Mouse (Mus musculus) embryonic facial prominence, embryonic 14.5 days (tissue): ENCODE data around the gene Cc2d1b. TPM values are rescaled to one million over a fixed set of nuclear protein-coding genes. Genes with fewer than 3 reads are reported as not detected.

ENCODE experiments used
- ATAC-seq: fragments of 200-750 bp; cut with Nextera tagmentation; 2 replicates; pipeline ENCODE4 v1.8.0; 2017; ENCODE audit warnings: low read depth, moderate number of reproducible peaks, moderate TSS enrichment
- DNase-seq: peaks from one replicate; pipeline ENCODE4 v3.0.0-alpha.2; 2015; ENCODE audit warnings: low spot score
- H3K27ac ChIP-seq: fragments of 300-500 bp; sonication (generic); replicated peaks from 2 replicates; pipeline ENCODE4 v1.5.1; 2014; ENCODE audit warnings: low read depth, mild to moderate bottlenecking, low read length, moderate library complexity
- H3K27me3 ChIP-seq: fragments of 300-500 bp; sonication (generic); replicated peaks from 2 replicates; pipeline ENCODE4 v1.6.1; 2014; ENCODE audit warnings: low read length; ENCODE audit not compliant: control insufficient read depth, insufficient read depth
- H3K36me3 ChIP-seq: fragments of 300-500 bp; sonication (generic); 2 replicates; pipeline ENCODE4 v1.6.1; 2014; ENCODE audit warnings: low read length, mixed read lengths; ENCODE audit not compliant: control insufficient read depth, insufficient read depth
- H3K4me1 ChIP-seq: fragments of 300-500 bp; sonication (generic); 2 replicates; pipeline ENCODE4 v1.6.1; 2014; ENCODE audit warnings: antibody characterized with exemption, low read length; ENCODE audit not compliant: control insufficient read depth, insufficient read depth
- H3K4me2 ChIP-seq: fragments of 300-500 bp; sonication (generic); 2 replicates; pipeline ENCODE4 v1.6.1; 2014; ENCODE audit warnings: low read depth, mild to moderate bottlenecking, low read length, moderate library complexity, mixed read lengths
- H3K4me3 ChIP-seq: fragments of 300-500 bp; sonication (generic); 2 replicates; pipeline ENCODE4 v1.5.1; 2014; ENCODE audit warnings: low read depth, mild to moderate bottlenecking, low read length
- H3K9ac ChIP-seq: fragments of 300-500 bp; sonication (generic); 2 replicates; pipeline ENCODE4 v1.6.1; 2014; ENCODE audit warnings: low read depth, mild to moderate bottlenecking, low read length, moderate library complexity, mixed read lengths
- H3K9me3 ChIP-seq: fragments of 300-500 bp; sonication (generic); 2 replicates; pipeline ENCODE4 v1.6.1; 2016; ENCODE audit warnings: low read length; ENCODE audit not compliant: control insufficient read depth
- WGBS: fragments of 180-500 bp; shearing (Covaris S2); extraction: QIAGEN DNeasy Blood & Tissue Kit; methylation state at CpG from one replicate; pipeline ENCODE4 v1.1.7; 2014; 5-methylcytosine and 5-hydroxymethylcytosine counted together
- polyA plus RNA-seq: library from polyadenylated mRNA; unstranded; fragments of >200 nt; fragmentation: Nextera tagmentation; extraction: Ambion mirVana; gene quantifications from 2 replicates; pipeline ENCODE4 v1.2.1, GENCODE M21; 2014

The Cc2d1b gene
- polyA plus RNA-seq, 1 experiment from 2014 or later = 28.2 TPM

DNA sequence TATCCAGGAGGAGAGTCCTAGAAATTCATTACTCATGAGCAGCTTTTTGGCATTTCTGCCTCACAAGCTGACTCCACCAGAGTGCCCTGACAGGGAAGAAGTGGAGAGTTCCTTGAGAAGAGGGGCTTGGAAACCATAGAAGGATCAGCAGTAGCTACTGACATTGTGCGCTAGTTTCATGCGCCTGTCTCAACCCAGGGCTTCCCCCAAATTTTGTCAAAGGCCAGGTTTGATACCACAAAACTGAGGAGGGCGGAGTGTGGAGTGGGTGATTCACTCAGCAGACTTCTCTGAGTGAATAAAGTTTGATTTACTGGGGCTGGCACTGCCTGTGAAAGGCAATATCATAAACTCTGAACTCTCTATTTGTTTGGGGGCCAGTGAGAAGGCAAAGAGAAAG is 11.1 kb upstream of the Cc2d1b start:
- ATAC-seq (no peak), DNase-seq (no peak)
- WGBS = 87% methylated on average over 3 of the region's 3 CpGs
- Histone ChIP-seq H3K4me2 (no peak overlapping the region), H3K9ac (no peak overlapping the region), H3K27ac (no peak overlapping the region), H3K4me3 (no peak overlapping the region), H3K4me1 (no peaks in the 10 kb centered on the region), H3K9me3 (no peaks in the 10 kb centered on the region), H3K36me3 (peaks cover 40% of the 10 kb centered on the region), H3K27me3 (no peaks in the 10 kb centered on the region)

DNA sequence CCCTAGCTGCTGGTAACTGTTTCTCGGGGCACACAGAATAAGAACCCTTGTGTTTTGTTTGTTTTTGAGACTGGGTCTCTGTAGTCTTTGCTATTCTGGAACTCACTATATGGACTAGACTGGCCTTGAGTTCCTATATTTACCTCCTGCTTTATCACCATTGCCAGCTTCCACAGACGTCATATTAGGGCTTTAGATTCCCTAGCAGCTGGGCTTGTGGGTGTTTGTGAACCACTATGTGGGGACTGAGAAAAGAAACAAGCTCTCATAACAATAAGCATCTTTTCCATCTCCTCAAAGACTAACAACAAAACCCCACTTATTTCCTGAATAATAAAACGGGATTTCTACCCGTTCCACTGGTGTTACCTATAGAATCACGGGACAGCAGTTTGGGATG is 8.8 kb upstream of the Cc2d1b start:
- H3K27me3 ChIP-seq = no peaks in the 10 kb centered on the region
- no peak overlapping the region for H3K27ac ChIP-seq
- H3K9me3 ChIP-seq = no peaks in the 10 kb centered on the region
- no peak overlapping the region for H3K9ac ChIP-seq
- ATAC-seq (no peak), DNase-seq (no peak)
- H3K36me3 ChIP-seq = peaks cover 28% of the 10 kb centered on the region; the same call in 1 of the 2 replicates
- whole genome bisulfite sequencing = 88% methylated on average over 5 of the region's 5 CpGs
- H3K4me2 ChIP-seq = no peak overlapping the region
- H3K4me1 ChIP-seq = no peaks in the 10 kb centered on the region
- no peak overlapping the region for H3K4me3 ChIP-seq

DNA sequence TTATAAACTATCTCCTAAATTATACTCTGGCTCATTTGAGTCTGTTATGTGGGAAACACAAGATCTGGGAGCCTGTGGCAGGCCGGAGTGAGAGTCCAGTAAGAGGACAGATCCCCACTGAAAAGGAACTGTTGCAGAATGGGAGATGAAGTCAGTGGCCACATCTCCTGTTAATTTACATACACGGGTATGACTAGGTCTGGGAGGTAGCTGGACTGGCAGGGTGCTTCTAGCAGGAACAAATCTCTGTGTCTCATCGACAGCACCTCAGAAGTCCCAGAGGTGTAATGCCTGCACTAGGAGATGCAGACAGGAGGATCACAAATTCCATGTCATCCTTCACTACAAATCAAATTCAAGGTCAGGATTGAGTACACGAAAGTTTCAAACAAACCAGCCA is 1.2 kb upstream of the Cc2d1b start:
- no peak for ATAC-seq
- Histone ChIP-seq H3K27me3 (no peaks in the 10 kb centered on the region), H3K4me1 (peaks cover 11% of the 10 kb centered on the region; the same call in 1 of the 2 replicates), H3K27ac (peak overlapping the region; percentile 91), H3K9me3 (no peaks in the 10 kb centered on the region), H3K4me3 (peak overlapping the region; percentile 65; the same call in 1 of the 2 replicates), H3K4me2 (peak overlapping the region; percentile 76), H3K9ac (peak overlapping the region; percentile 84), H3K36me3 (peaks cover 7% of the 10 kb centered on the region; the same call in 1 of the 2 replicates)
- no peak for DNase-seq
- WGBS = 64% methylated on average over 4 of the region's 4 CpGs

- Histone ChIP-seq H3K27me3 (no peaks in the 10 kb centered on the region), H3K36me3 (peaks cover 12% of the 10 kb centered on the region; the same call in 1 of the 2 replicates), H3K9me3 (no peaks in the 10 kb centered on the region), H3K4me3 (peak overlapping the region; percentile 65), H3K9ac (peak overlapping the region; percentile 84), H3K4me1 (peaks cover 11% of the 10 kb centered on the region; the same call in 1 of the 2 replicates), H3K27ac (peak overlapping the region; percentile 91), H3K4me2 (peak overlapping the region; percentile 76)
- ATAC-seq (peak; percentile 23), DNase-seq (peak; percentile 55)
- WGBS = under 1% methylated on average over 10 of the region's 10 CpGs
These were observed 575 bp upstream of the Cc2d1b start for GRCm38 (mm10) chr4:108619165-108619564.

GRCm38 (mm10) chr4:108620536-108620935 is 796 bp downstream of the Cc2d1b start:
- H3K27me3 ChIP-seq = no peaks in the 10 kb centered on the region
- no peaks in the 10 kb centered on the region for H3K9me3 ChIP-seq
- H3K27ac ChIP-seq = peak overlapping the region; percentile 91
- 12% methylated on average over 8 of the region's 8 CpGs for WGBS
- H3K9ac ChIP-seq = peak overlapping the region; percentile 84
- peaks cover 24% of the 10 kb centered on the region for H3K36me3 ChIP-seq
- peaks cover 11% of the 10 kb centered on the region; the same call in 1 of the 2 replicates for H3K4me1 ChIP-seq
- ATAC-seq (no peak), DNase-seq (peak; percentile 9)
- H3K4me3 ChIP-seq = peak overlapping the region; percentile 65
- H3K4me2 ChIP-seq = peak overlapping the region; percentile 76

DNA sequence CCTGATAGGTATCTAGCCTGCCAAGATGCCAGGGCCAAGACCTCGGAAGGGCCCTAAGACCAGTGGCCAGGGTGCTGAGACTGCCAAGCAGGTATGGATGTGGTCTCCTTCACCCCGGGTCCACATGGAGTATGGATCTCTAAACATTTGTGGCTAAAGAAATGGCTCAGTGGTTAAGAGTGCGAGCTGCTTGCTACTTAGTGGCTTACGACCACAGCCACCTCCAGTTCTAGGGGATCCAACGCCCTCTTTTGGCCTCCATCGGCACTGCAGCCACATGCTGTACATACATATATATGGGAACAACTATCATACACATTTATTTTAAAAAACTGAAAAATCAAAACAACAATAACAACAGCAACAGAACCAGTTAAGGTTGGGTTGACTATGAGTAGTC is 1.8 kb downstream of the Cc2d1b start:
- Histone ChIP-seq H3K9ac (no peak overlapping the region), H3K9me3 (no peaks in the 10 kb centered on the region), H3K4me3 (no peak overlapping the region), H3K27ac (no peak overlapping the region), H3K36me3 (peaks cover 33% of the 10 kb centered on the region), H3K4me2 (no peak overlapping the region), H3K4me1 (peaks cover 11% of the 10 kb centered on the region; the same call in 1 of the 2 replicates), H3K27me3 (no peaks in the 10 kb centered on the region)
- DNase-seq (no peak), ATAC-seq (no peak)
- 95% methylated on average over 6 of the region's 6 CpGs for WGBS

DNA sequence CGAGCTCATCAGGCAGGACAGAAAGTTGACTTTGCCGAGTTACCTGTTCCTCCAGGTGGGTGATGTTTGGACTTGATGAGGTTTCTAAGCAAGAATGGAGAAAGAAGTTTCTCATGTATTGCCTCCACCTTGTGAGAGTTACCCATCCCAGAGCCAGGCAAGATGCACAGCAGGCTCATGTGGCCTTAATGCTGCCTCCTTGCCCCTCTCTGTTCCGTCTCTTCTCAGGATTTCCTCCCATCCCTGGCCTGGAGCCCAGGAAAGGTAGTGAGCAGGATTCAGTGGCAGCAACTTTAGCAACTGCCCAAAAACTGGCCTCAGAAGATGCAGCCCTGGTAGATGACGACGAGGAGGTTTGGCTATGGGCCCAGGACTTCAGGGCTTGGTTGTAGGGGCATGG is 7.3 kb downstream of the Cc2d1b start:
- WGBS = 86% methylated on average over 5 of the region's 5 CpGs
- Histone ChIP-seq H3K4me3 (no peak overlapping the region), H3K27ac (no peak overlapping the region), H3K9me3 (no peaks in the 10 kb centered on the region), H3K27me3 (no peaks in the 10 kb centered on the region), H3K36me3 (peaks cover 85% of the 10 kb centered on the region), H3K4me2 (no peak overlapping the region), H3K9ac (no peak overlapping the region), H3K4me1 (no peaks in the 10 kb centered on the region)
- DNase-seq (no peak), ATAC-seq (no peak)

- Histone ChIP-seq H3K36me3 (peaks cover 97% of the 10 kb centered on the region), H3K9ac (no peak overlapping the region), H3K27ac (no peak overlapping the region), H3K9me3 (no peaks in the 10 kb centered on the region), H3K4me3 (no peak overlapping the region), H3K4me1 (no peaks in the 10 kb centered on the region), H3K4me2 (no peak overlapping the region), H3K27me3 (no peaks in the 10 kb centered on the region)
- WGBS = 94% methylated on average over 7 of the region's 7 CpGs
- ATAC-seq (no peak), DNase-seq (no peak)
These were observed 9.7 kb downstream of the Cc2d1b start for GRCm38 (mm10) chr4:108629363-108629880.

DNA sequence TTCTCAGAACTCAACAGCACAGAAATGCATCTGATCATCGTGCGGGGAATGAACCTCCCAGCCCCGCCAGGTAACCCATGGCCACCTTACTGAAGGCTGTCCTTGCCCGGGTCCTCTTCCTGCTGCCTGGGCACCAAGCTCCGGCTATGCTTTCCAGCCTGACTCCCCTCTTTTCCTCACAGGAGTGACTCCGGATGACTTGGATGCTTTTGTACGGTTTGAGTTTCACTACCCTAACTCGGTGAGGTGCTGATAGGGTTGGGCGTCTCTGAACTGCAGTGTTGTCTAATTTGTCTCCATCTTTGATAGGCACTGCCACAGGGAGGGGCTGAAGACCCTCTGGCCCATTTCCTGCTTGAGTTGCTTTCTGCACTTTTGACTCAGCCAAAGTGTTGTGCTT is 10.4 kb downstream of the Cc2d1b start:
- no peaks in the 10 kb centered on the region for H3K9me3 ChIP-seq
- no peak overlapping the region for H3K9ac ChIP-seq
- H3K27me3 ChIP-seq = no peaks in the 10 kb centered on the region
- H3K4me1 ChIP-seq = no peaks in the 10 kb centered on the region
- peaks cover 97% of the 10 kb centered on the region for H3K36me3 ChIP-seq
- ATAC-seq (no peak), DNase-seq (no peak)
- H3K4me2 ChIP-seq = no peak overlapping the region
- H3K4me3 ChIP-seq = no peak overlapping the region
- no peak overlapping the region for H3K27ac ChIP-seq
- 88% methylated on average over 9 of the region's 9 CpGs for WGBS
